Mouse (Mus musculus) common myeloid progenitor, adult 5-6 weeks (primary cell): ENCODE data around the gene Rlf. TPM values are rescaled to one million over a fixed set of nuclear protein-coding genes. Genes with fewer than 3 reads are reported as not detected.

Experiments
- ATAC-seq: replicated peaks from 2 replicates; pipeline ENCODE4 v1.8.0; 2016; ENCODE audit warnings: low read depth, mild to moderate bottlenecking, moderate TSS enrichment, inconsistent platforms; ENCODE audit not compliant: poor library complexity, severe bottlenecking
- total RNA-seq: library from RNA; stranded (forward); fragments of 200-1000, 187-1606 nt; gene quantifications from 2 replicates; pipeline ENCODE4 v1.2.3, GENCODE M21; 2017

The Rlf gene
- 34.7 and 37.5 TPM in 2 replicates for total RNA-seq

DNA sequence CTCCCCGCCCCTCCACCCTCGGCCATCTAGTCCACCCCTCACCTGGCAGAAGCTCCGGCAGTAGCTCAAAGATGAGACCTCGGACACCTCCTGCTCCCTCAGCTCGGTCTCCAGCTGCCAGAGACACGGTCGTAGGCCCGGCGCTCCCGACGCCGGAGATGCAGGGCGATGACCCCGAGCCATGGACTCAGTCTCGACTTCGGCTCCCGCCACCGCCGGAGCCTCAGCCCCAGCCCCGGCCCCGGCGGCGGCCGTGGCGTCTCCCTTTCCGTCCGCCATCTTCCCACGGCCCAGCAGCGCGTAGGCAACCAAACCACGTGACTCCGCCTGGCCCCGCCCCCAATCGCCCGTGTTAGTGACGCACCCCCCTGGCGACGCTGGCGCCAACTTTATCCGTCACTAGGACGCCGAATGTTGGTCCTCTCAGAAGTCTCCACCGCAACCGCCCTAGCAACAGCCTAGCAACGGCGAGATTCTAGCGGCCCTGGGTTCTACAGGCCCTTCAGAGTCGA lies at the start of gene Rlf:
Gene Rlf (minus strand): TSS at position 292 of the 512 bp plus-strand sequence.
- peak; percentile 95 for ATAC-seq

- no peak for ATAC-seq
Observed at GRCm38 (mm10) chr4:121241612-121242000, 26.7 kb upstream of the Rlf start.

- peak; percentile 97 for ATAC-seq
Observed at GRCm38 (mm10) chr4:121240637-121241611, 26.0 kb upstream of the Rlf start.

GRCm38 (mm10) chr4:121239878-121240277 lies 25.0 kb upstream of the Rlf start:
- ATAC-seq: no peak

DNA sequence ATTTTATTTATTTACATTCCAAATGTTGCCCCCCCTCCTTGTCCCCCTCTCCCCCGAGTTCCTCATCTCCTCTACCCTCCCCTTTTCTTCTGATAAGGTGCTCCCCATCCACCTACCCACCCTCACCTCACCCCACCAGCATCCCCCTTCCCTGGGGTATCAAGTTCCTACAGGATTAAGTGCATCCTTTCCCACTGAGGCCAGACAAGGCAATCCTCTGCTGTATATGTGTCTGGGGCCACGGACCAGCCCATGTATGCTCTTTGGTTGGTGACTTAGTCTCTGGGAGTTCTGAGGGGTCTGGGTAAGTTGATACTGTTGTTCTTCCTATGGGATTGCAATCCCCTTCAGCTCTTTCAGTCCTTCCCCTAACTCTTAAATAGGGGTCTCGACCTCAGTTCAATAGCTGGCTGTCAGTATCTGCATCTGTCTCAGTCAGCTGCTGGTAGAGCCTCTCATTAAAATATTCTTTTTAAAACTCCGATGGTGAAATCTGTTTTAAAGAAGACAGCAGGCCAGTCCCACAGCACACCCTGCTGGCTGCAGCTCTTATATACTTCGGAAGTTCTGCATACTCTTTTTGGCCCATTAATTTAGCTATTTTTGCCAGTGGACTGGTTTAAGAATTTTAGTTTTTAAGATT lies 17.0 kb upstream of the Rlf start:
- ATAC-seq: peak; percentile 81

GRCm38 (mm10) chr4:121230943-121231614 lies 16.2 kb upstream of the Rlf start:
- peak; percentile 48 for ATAC-seq

DNA sequence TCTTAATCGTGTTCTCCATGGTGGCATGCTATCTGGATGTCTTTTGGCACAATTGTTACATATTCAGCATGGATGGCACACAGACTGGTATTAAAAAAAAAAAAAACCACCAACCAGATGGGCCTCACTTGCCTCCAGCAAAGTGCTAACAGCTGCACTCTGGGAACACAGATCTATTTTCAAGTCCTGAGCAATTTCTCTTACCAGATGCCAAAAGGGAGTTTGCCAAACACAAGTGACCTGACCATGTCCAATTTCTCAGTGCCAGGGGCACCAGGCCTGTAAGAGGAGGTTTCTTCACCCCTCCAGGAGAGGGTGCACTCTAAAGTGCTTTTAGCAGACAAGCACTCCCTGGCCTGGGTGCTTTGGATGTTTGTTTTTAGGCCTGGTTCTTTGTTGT lies 12.2 kb upstream of the Rlf start:
- ATAC-seq: no peak

- peak; percentile 32; the same call in 1 of the 2 replicates for ATAC-seq
Observed at GRCm38 (mm10) chr4:121225177-121225576, 10.3 kb upstream of the Rlf start.

- no peak for ATAC-seq
Observed at GRCm38 (mm10) chr4:121223136-121223535, 8.3 kb upstream of the Rlf start.

DNA sequence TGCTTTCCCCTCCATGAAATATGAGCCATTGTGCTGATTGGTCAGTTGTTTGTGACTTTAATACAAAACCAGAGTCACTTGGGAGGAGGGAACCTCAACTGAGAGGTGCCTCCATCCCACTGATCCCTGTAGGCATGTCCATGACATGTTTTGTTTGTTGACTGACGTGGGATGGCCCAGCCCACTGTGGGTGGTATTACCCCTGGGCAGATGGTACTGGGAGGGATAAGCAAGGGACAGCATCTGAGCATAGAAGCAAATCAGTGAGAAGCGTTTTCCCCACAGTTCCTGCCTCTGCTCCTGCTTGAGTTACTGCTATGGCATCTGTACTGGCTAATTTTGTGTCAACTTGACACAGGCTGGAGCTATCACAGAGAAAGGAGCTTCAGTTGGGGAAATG lies 1.3 kb upstream of the Rlf start:
- no peak for ATAC-seq

GRCm38 (mm10) chr4:121215489-121215888 lies 605 bp upstream of the Rlf start:
- no peak for ATAC-seq

GRCm38 (mm10) chr4:121213936-121214792 lies 720 bp downstream of the Rlf start:
- peak; percentile 66 for ATAC-seq

DNA sequence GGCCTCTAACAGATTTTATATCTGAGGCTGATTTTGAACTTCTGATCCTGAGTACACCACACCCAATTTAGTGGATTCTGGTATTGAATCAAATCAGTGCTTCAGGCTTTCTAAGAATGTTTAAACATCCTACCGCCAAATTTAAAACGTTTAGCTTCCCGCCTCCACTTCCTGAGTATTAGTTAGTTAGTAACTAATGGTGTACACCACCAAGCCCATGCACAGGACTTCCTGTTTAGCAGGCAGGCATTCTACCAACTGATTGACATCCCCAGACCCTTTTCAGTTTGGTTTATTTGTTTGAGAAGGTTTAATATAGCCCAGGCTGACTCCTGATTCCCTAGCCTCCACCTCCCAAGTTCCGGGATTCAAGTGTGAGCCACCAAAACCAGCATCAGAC lies 6.0 kb downstream of the Rlf start:
- ATAC-seq: no peak

GRCm38 (mm10) chr4:121197856-121198255 lies 17.0 kb downstream of the Rlf start:
- no peak for ATAC-seq

GRCm38 (mm10) chr4:121196995-121197394 lies 17.9 kb downstream of the Rlf start:
- ATAC-seq: peak; percentile 91

- ATAC-seq: peak; percentile 88
Observed at GRCm38 (mm10) chr4:121196205-121196604, 18.7 kb downstream of the Rlf start.

DNA sequence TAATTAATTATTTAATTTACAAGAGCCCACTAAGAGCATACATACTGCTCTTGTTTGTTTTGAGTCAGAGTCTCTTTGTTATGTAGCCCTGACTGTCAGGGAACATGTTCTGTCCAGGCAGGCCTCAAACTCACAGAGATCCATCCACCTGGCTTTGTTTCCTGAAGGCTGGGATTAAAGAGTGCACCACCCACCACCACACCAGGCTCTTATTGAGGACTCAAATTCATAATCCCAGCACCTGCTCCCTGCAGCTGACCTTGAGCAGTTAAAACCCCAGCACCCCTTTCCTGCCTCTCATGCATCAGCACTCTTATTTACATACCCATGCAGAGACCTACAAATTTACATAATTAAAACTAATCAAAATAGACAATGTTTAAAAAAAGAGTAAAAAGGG lies 20.1 kb downstream of the Rlf start:
- no peak for ATAC-seq

GRCm38 (mm10) chr4:121192306-121192705 lies 22.6 kb downstream of the Rlf start:
- ATAC-seq: no peak

GRCm38 (mm10) chr4:121189341-121189740 lies 25.5 kb downstream of the Rlf start:
- no peak for ATAC-seq

DNA sequence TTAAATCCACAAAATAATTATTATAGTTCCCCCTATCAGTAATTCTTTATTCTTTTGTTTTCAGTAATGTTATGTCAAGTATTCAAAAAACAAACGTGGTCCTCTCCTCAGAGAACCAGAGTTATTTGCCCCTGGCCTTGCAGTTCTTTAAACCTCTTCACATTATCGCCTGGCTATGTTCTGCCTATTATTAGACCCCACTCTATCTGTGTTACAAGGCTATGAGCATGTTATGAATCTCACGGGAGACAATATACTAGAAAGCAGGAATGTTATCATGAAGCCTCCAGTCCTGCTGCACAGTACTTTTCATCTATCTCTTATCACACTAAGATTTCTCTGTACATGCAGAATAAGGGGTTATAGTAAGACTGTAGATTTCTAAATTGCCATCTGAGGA lies 35.2 kb downstream of the Rlf start:
- ATAC-seq: no peak
